Mouse (Mus musculus): ENCODE data around the gene Wdfy3. TPM values are rescaled to one million over a fixed set of nuclear protein-coding genes. Genes with fewer than 3 reads are reported as not detected.

Wdfy3 gene
- total and polyA plus RNA-seq, 2 experiments from 2014 or later, result 18.2 to 89.2 TPM

DNA sequence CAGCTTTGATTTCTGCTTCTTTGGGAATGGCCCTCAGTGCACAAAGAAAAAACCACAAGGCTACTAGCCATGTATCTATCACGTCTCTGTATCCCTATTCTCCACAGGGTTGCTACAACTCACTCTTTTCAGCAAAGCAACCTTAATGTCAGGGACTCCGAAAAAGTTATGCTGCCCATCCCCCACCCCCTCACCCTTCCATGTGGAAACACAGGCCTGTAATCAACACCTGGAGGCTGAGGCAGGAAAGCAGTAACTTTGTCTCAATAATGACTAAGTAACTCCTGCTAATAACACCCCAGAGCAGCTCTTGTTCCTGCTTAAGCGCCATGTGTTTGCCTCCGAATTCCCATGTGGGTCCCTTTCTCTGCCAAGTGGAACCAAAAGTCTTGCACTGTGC is 17.3 kb downstream of the Wdfy3 start:
- no peak overlapping the region for H3K9ac ChIP-seq (replicated peaks; ENCODE audit: low read length, poor library complexity, severe bottlenecking)
- peaks cover 6% of the 10 kb centered on the region; the same call in 1 of the 2 replicates for H3K4me1 ChIP-seq (ENCODE audit: insufficient read depth, low read length)
- 85% methylated on average over 4 of the region's 4 CpGs for WGBS
- no peaks in the 10 kb centered on the region for H3K36me3 ChIP-seq (ENCODE audit: insufficient read depth, low read length)
- H3K27me3 ChIP-seq (ENCODE audit: insufficient read depth, low read length), result no peaks in the 10 kb centered on the region
- no peak for DNase-seq (ENCODE audit: low spot score)
- no peak overlapping the region for H3K4me2 ChIP-seq (ENCODE audit: low read depth, low read length, poor library complexity, severe bottlenecking)
- TF ChIP-seq CTCF (IDR thresholded peaks at IDR 0.05), result no peak
- no peak for ATAC-seq (ENCODE audit: low FRiP score)
- H3K4me3 ChIP-seq (ENCODE audit: low read depth, low read length), result no peak overlapping the region
- no peak overlapping the region for H3K27ac ChIP-seq (ENCODE audit: low read depth, low read length)
- no peaks in the 10 kb centered on the region for H3K9me3 ChIP-seq (ENCODE audit: low read length)

DNA sequence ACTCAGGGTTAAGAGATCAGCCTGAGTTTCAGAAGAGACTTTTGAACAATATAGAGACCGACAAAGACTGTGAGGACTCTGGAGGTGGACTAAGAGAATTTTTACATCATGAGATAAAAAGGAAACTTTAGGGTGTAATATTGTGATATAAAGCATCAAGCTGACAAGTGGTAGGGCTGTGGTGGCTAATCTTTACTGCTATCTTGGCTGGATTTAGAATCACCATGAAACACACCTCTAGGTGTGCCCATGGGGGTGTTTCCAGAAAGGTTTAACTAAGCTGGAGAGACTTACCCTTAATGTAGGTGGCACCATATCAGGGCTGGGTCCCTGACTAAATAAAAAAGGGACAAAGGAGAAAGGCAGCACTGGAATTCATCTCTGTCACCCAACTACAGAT is 19.0 kb downstream of the Wdfy3 start:
- no peaks in the 10 kb centered on the region for H3K36me3 ChIP-seq (ENCODE audit: insufficient read depth, low read length)
- H3K9ac ChIP-seq (replicated peaks; ENCODE audit: low read length, poor library complexity, severe bottlenecking), result no peak overlapping the region
- no peak for TF ChIP-seq CTCF (IDR thresholded peaks at IDR 0.05)
- 100% methylated on average over 1 of the region's 1 CpGs for WGBS
- DNase-seq (ENCODE audit: low spot score) (no peak), ATAC-seq (ENCODE audit: low FRiP score) (no peak)
- H3K4me3 ChIP-seq (ENCODE audit: low read depth, low read length), result no peak overlapping the region
- H3K4me1 ChIP-seq (ENCODE audit: insufficient read depth, low read length), result 0 out of 2 replicates have a peak, but pooled peaks cover 1% of the 10 kb centered on the region
- no peak overlapping the region for H3K27ac ChIP-seq (ENCODE audit: low read depth, low read length)
- no peaks in the 10 kb centered on the region for H3K27me3 ChIP-seq (ENCODE audit: insufficient read depth, low read length)
- H3K4me2 ChIP-seq (ENCODE audit: low read depth, low read length, poor library complexity, severe bottlenecking), result no peak overlapping the region
- no peaks in the 10 kb centered on the region for H3K9me3 ChIP-seq (ENCODE audit: low read length)

DNA sequence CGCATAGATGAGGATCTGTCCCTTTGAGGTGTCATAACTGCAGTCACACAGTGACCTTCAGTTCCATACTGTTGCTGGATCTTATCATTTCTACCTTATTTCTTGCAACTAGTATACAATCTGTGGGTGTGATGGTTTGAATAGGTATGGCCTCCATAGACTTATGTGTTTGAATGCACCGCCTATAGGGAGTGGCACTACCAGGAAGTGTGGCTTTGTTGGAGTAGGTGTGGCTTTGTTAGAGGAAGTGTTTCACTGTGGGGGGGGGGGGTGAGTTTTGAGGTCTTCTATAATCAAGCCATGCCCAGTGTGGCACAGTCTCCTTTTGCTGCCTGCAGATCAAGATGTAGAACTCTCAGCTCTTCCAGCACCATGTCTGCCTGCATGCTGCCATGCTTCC is 21.3 kb downstream of the Wdfy3 start:
- H3K27ac ChIP-seq (ENCODE audit: low read depth, low read length), result no peak overlapping the region
- no peaks in the 10 kb centered on the region for H3K9me3 ChIP-seq (ENCODE audit: low read length)
- H3K4me3 ChIP-seq (ENCODE audit: low read depth, low read length), result no peak overlapping the region
- no peaks in the 10 kb centered on the region for H3K36me3 ChIP-seq (ENCODE audit: insufficient read depth, low read length)
- no peak overlapping the region for H3K4me2 ChIP-seq (ENCODE audit: low read depth, low read length, poor library complexity, severe bottlenecking)
- WGBS, result 98% methylated on average over 2 of the region's 2 CpGs
- H3K9ac ChIP-seq (replicated peaks; ENCODE audit: low read length, poor library complexity, severe bottlenecking), result no peak overlapping the region
- TF ChIP-seq CTCF (IDR thresholded peaks at IDR 0.05), result no peak
- no peaks in the 10 kb centered on the region for H3K27me3 ChIP-seq (ENCODE audit: insufficient read depth, low read length)
- DNase-seq (ENCODE audit: low spot score) (no peak), ATAC-seq (ENCODE audit: low FRiP score) (no peak)
- no peaks in the 10 kb centered on the region for H3K4me1 ChIP-seq (ENCODE audit: insufficient read depth, low read length)

DNA sequence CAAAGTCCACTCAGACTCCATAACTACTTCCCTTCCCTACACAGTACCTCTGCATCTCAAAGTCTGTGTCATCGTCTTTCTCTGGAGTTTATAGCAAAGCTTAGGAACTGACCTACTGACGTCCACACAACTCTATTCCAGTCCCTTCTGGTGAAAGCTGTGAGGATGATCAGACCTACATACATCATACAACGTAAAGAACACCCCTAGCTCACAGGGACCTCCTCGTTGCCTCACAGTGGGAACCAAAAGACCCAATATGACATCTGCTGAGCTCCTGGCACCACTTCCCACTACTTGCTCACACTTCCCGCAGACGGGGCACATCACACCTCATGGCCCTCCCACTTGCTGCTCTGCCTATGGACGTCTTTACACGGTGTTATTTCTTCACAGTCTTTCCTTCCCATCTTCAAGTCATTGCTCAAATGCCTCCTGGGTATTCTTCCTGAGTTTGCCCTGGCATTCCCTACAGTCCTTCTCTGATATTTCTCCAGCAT is 23.1 kb downstream of the Wdfy3 start:
- no peak; the same call in 1 of the 2 replicates for ATAC-seq (ENCODE audit: low FRiP score)
- no peaks in the 10 kb centered on the region for H3K4me1 ChIP-seq (ENCODE audit: insufficient read depth, low read length)
- H3K9me3 ChIP-seq (ENCODE audit: low read length), result no peaks in the 10 kb centered on the region
- H3K4me3 ChIP-seq (ENCODE audit: low read depth, low read length), result no peak overlapping the region
- H3K27me3 ChIP-seq (ENCODE audit: insufficient read depth, low read length), result no peaks in the 10 kb centered on the region
- H3K27ac ChIP-seq (ENCODE audit: low read depth, low read length), result no peak overlapping the region
- no peaks in the 10 kb centered on the region for H3K36me3 ChIP-seq (ENCODE audit: insufficient read depth, low read length)
- DNase-seq (ENCODE audit: low spot score), result no peak
- no peak for TF ChIP-seq CTCF (IDR thresholded peaks at IDR 0.05)
- no peak overlapping the region for H3K4me2 ChIP-seq (ENCODE audit: low read depth, low read length, poor library complexity, severe bottlenecking)
- H3K9ac ChIP-seq (replicated peaks; ENCODE audit: low read length, poor library complexity, severe bottlenecking), result no peak overlapping the region
- 87% methylated on average over 8 of the region's 8 CpGs for WGBS

DNA sequence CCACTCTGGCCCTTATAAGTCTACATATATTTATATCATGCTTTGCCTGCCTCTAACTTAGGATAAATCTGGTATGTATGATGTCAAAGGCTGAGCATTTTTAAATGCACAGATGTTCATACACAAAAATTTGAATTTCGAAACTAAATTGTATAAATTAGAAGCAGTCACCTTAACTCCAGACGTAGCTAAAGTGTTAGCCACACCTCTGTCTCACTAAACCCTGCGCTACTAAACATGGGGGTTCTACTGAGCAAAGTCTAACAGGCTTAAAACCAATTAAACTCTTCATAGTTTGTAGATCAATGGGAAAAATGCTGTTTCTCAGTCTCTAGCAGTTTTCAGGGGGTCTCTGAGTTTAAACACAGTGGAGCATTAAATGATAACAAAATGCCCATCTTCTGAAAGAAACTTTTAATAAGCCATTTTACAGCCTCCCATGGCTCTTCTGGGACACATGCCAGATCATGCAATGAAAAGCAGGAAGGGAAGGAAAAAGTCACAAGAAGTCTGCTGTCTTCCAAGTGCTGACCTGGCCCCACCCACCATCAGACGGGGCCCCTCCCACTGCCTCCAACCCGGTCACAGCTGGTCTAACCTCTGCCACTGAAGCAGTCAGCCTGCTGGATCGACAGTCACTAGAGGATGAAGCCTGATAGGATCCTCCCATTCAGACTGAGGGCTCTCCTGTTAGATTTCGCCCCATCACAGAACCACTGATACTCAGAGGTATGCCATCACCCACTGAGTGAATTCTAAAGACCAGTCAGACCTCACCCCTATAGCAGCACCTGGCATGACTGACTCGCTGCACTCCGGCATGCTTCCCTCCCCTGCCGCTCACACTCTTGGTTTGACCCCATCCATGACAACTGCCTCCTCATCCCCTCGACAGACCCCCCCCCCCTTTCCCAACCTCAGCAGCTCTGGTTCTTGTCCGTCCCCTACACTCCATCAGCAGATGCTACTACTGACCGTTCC is 23.8 kb downstream of the Wdfy3 start:
- no peak overlapping the region for H3K4me2 ChIP-seq (ENCODE audit: low read depth, low read length, poor library complexity, severe bottlenecking)
- no peak overlapping the region for H3K9ac ChIP-seq (replicated peaks; ENCODE audit: low read length, poor library complexity, severe bottlenecking)
- H3K36me3 ChIP-seq (ENCODE audit: insufficient read depth, low read length), result peaks cover 6% of the 10 kb centered on the region; the same call in 1 of the 2 replicates
- ATAC-seq (ENCODE audit: low FRiP score) (no peak), DNase-seq (ENCODE audit: low spot score) (no peak)
- no peak overlapping the region for H3K27ac ChIP-seq (ENCODE audit: low read depth, low read length)
- H3K4me3 ChIP-seq (ENCODE audit: low read depth, low read length), result no peak overlapping the region
- no peaks in the 10 kb centered on the region for H3K9me3 ChIP-seq (ENCODE audit: low read length)
- no peak for TF ChIP-seq CTCF (IDR thresholded peaks at IDR 0.05)
- 76% methylated on average over 13 of the region's 13 CpGs for WGBS
- no peaks in the 10 kb centered on the region for H3K27me3 ChIP-seq (ENCODE audit: insufficient read depth, low read length)
- no peaks in the 10 kb centered on the region for H3K4me1 ChIP-seq (ENCODE audit: insufficient read depth, low read length)

DNA sequence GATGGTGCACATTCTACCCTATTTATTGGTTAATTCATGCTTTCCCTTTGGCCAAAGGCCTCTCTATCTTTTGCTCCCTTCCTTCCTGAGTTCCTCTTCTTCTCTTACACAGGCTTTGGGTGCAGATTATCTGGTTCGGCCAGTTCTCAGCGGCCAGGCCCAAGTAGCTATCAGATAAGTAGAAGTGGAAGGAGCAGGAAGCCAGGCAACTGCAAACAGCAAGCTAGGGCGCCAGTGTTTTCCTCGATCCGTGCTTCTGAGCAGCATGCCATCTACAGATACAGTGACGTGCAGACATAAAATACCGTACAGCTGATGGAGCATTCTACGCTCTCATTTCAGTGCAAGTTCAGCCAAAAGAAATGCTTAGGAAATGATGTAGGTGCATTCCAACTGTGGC is 24.5 kb downstream of the Wdfy3 start:
- Histone ChIP-seq H3K4me1 (ENCODE audit: insufficient read depth, low read length) (no peaks in the 10 kb centered on the region), H3K27me3 (ENCODE audit: insufficient read depth, low read length) (no peaks in the 10 kb centered on the region), H3K9ac (replicated peaks; ENCODE audit: low read length, poor library complexity, severe bottlenecking) (no peak overlapping the region), H3K4me3 (ENCODE audit: low read depth, low read length) (no peak overlapping the region), H3K4me2 (ENCODE audit: low read depth, low read length, poor library complexity, severe bottlenecking) (no peak overlapping the region), H3K27ac (ENCODE audit: low read depth, low read length) (no peak overlapping the region), H3K9me3 (ENCODE audit: low read length) (no peaks in the 10 kb centered on the region), H3K36me3 (ENCODE audit: insufficient read depth, low read length) (peaks cover 11% of the 10 kb centered on the region; the same call in 1 of the 2 replicates)
- ATAC-seq (ENCODE audit: low FRiP score) (no peak), DNase-seq (ENCODE audit: low spot score) (no peak)
- 93% methylated on average over 8 of the region's 8 CpGs for WGBS
- no peak for TF ChIP-seq CTCF (IDR thresholded peaks at IDR 0.05)
